Mouse (Mus musculus) forebrain, embryonic 16.5 days (tissue): ENCODE measurements around the gene Ptprcap. TPM values are rescaled to one million over a fixed set of nuclear protein-coding genes. Genes with fewer than 3 reads are reported as not detected.

Source experiments
- ATAC-seq: fragments of 200-750 bp; cut with Nextera tagmentation; 2 replicates; pipeline ENCODE4 v1.8.0; 2017; ENCODE audit warnings: mild to moderate bottlenecking, moderate library complexity
- H3K27ac ChIP-seq: fragments of 300-500 bp; sonication (generic); 2 replicates; pipeline ENCODE4 v1.5.1; 2014; ENCODE audit warnings: low read length, control low read depth
- H3K27me3 ChIP-seq: fragments of 300-500 bp; sonication (generic); replicated peaks from 2 replicates; pipeline ENCODE4 v1.6.1; 2014; ENCODE audit warnings: low read length; ENCODE audit not compliant: control insufficient read depth, insufficient read depth
- H3K36me3 ChIP-seq: fragments of 300-500 bp; sonication (generic); 2 replicates; pipeline ENCODE4 v1.6.1; 2014; ENCODE audit not compliant: control insufficient read depth, insufficient read depth
- H3K4me1 ChIP-seq: fragments of 300-500 bp; sonication (generic); replicated peaks from 2 replicates; pipeline ENCODE4 v1.6.1; 2014; ENCODE audit warnings: low read length; ENCODE audit not compliant: control insufficient read depth, insufficient read depth
- H3K4me2 ChIP-seq: fragments of 300-500 bp; sonication (generic); 2 replicates; pipeline ENCODE4 v1.6.1; 2014; ENCODE audit warnings: mild to moderate bottlenecking, low read length, control low read depth
- H3K4me3 ChIP-seq: fragments of 300-500 bp; sonication (generic); replicated peaks from 2 replicates; pipeline ENCODE4 v1.5.1; 2014; ENCODE audit warnings: mild to moderate bottlenecking, low read length, control low read depth
- H3K9ac ChIP-seq: fragments of 300-500 bp; sonication (generic); replicated peaks from 2 replicates; pipeline ENCODE4 v1.6.1; 2014; ENCODE audit warnings: low read depth, low read length, control low read depth
- H3K9me3 ChIP-seq: fragments of 300-500 bp; sonication (generic); 2 replicates; pipeline ENCODE4 v1.6.1; 2016; ENCODE audit warnings: low read length; ENCODE audit not compliant: control insufficient read depth
- WGBS: fragments of 180-500 bp; shearing (Covaris S2); extraction: QIAGEN DNeasy Blood & Tissue Kit; methylation state at CpG from one replicate; pipeline ENCODE4 v1.1.7; 2014; 5-methylcytosine and 5-hydroxymethylcytosine counted together
- polyA plus RNA-seq: library from polyadenylated mRNA; unstranded; fragments of >200 nt; fragmentation: Nextera tagmentation; extraction: Ambion mirVana; gene quantifications from 2 replicates; pipeline ENCODE4 v1.2.1, GENCODE M21; 2015

The Ptprcap gene
- polyA plus RNA-seq, 1 experiment from 2014 or later = not detected

- Histone ChIP-seq H3K9ac (no peak overlapping the region), H3K4me3 (no peak overlapping the region), H3K4me1 (no peaks in the 10 kb centered on the region), H3K4me2 (no peak overlapping the region), H3K27me3 (no peaks in the 10 kb centered on the region), H3K9me3 (no peaks in the 10 kb centered on the region), H3K27ac (no peak overlapping the region), H3K36me3 (peaks cover 21% of the 10 kb centered on the region)
- no peak for ATAC-seq
- 69% methylated on average over 20 of the region's 20 CpGs for WGBS
These were observed 2.7 kb downstream of the Ptprcap start for GRCm38 (mm10) chr19:4156073-4156579.

- WGBS = 85% methylated on average over 12 of the region's 12 CpGs
- Histone ChIP-seq H3K9ac (no peak overlapping the region), H3K36me3 (peaks cover 18% of the 10 kb centered on the region), H3K4me3 (no peak overlapping the region), H3K9me3 (no peaks in the 10 kb centered on the region), H3K4me2 (no peak overlapping the region), H3K4me1 (peaks cover under 1% of the 10 kb centered on the region), H3K27ac (no peak overlapping the region), H3K27me3 (no peaks in the 10 kb centered on the region)
- ATAC-seq = no peak
These were observed 3.4 kb downstream of the Ptprcap start for GRCm38 (mm10) chr19:4156771-4157170.

GRCm38 (mm10) chr19:4159049-4159448 lies 5.6 kb downstream of the Ptprcap start:
- Histone ChIP-seq H3K4me3 (no peak overlapping the region), H3K9me3 (no peaks in the 10 kb centered on the region), H3K27me3 (no peaks in the 10 kb centered on the region), H3K4me1 (peaks cover 15% of the 10 kb centered on the region), H3K4me2 (no peak overlapping the region), H3K36me3 (peaks cover 18% of the 10 kb centered on the region), H3K9ac (no peak overlapping the region), H3K27ac (no peak overlapping the region)
- ATAC-seq = no peak
- 96% methylated on average over 8 of the region's 8 CpGs for WGBS

GRCm38 (mm10) chr19:4162646-4163542 lies 9.5 kb downstream of the Ptprcap start, which contains the start of gene Rps6kb2:
TSS of gene Rps6kb2 (minus strand) at chr19:4163354.
- H3K27ac ChIP-seq = peak within 1 kb of the TSS; percentile 77
- H3K36me3 ChIP-seq = peaks cover 14% of the 10 kb centered on the region
- 6% methylated on average over 42 of the region's 42 CpGs for WGBS

GRCm38 (mm10) chr19:4163543-4163887 lies 10.1 kb downstream of the Ptprcap start:
- Histone ChIP-seq H3K36me3 (peaks cover 10% of the 10 kb centered on the region), H3K27ac (peak overlapping the region; percentile 77), H3K9ac (peak overlapping the region; percentile 56), H3K4me1 (peaks cover 15% of the 10 kb centered on the region), H3K27me3 (no peaks in the 10 kb centered on the region), H3K4me2 (peak overlapping the region; percentile 59), H3K9me3 (no peaks in the 10 kb centered on the region), H3K4me3 (peak overlapping the region; percentile 66)
- peak; percentile 30; the same call in 1 of the 2 replicates for ATAC-seq
- WGBS = 30% methylated on average over 4 of the region's 4 CpGs

More at GRCm38 (mm10) chr19:4162646-4163542, 9.5 kb downstream of the Ptprcap start, which contains the start of gene Rps6kb2:
- Histone ChIP-seq H3K4me2 (peak within 1 kb of the TSS; percentile 63), H3K4me3 (peak within 1 kb of the TSS; percentile 66), H3K4me1 (peaks cover 15% of the 10 kb centered on the region), H3K9me3 (no peaks in the 10 kb centered on the region), H3K27me3 (no peaks in the 10 kb centered on the region), H3K9ac (peak within 1 kb of the TSS; percentile 72)
- ATAC-seq = peak; percentile 93

- H3K36me3 ChIP-seq = peaks cover 4% of the 10 kb centered on the region
- no peak overlapping the region for H3K4me3 ChIP-seq
- no peak for ATAC-seq
- H3K9me3 ChIP-seq = no peaks in the 10 kb centered on the region
- WGBS = 78% methylated on average over 3 of the region's 3 CpGs
- H3K9ac ChIP-seq = no peak overlapping the region
- H3K4me2 ChIP-seq = no peak overlapping the region
- H3K4me1 ChIP-seq = peaks cover 15% of the 10 kb centered on the region
- no peaks in the 10 kb centered on the region for H3K27me3 ChIP-seq
- H3K27ac ChIP-seq = no peak overlapping the region
These were observed 10.7 kb downstream of the Ptprcap start for GRCm38 (mm10) chr19:4164100-4164499.

GRCm38 (mm10) chr19:4164721-4165120 lies 11.3 kb downstream of the Ptprcap start:
- Histone ChIP-seq H3K4me3 (no peak overlapping the region), H3K9me3 (no peaks in the 10 kb centered on the region), H3K27me3 (no peaks in the 10 kb centered on the region), H3K9ac (no peak overlapping the region), H3K4me2 (no peak overlapping the region), H3K27ac (no peak overlapping the region), H3K4me1 (peaks cover 16% of the 10 kb centered on the region), H3K36me3 (no peaks in the 10 kb centered on the region)
- 71% methylated on average over 2 of the region's 2 CpGs for WGBS
- no peak for ATAC-seq

GRCm38 (mm10) chr19:4166678-4167476 lies 13.5 kb downstream of the Ptprcap start:
- Histone ChIP-seq H3K9me3 (no peaks in the 10 kb centered on the region), H3K4me2 (no peak overlapping the region), H3K36me3 (no peaks in the 10 kb centered on the region), H3K9ac (no peak overlapping the region), H3K27ac (no peak overlapping the region), H3K4me1 (peaks cover 21% of the 10 kb centered on the region), H3K27me3 (no peaks in the 10 kb centered on the region), H3K4me3 (no peak overlapping the region)
- 75% methylated on average over 9 of the region's 9 CpGs for WGBS
- no peak for ATAC-seq

GRCm38 (mm10) chr19:4169378-4169784 lies 16.0 kb downstream of the Ptprcap start:
- peak; percentile 96 for ATAC-seq
- under 1% methylated on average over 43 of the region's 43 CpGs for WGBS
- Histone ChIP-seq H3K4me2 (peak overlapping the region; percentile 61), H3K9me3 (no peaks in the 10 kb centered on the region), H3K9ac (peak overlapping the region; percentile 60), H3K27ac (peak overlapping the region; percentile 83), H3K4me3 (peak overlapping the region; percentile 44), H3K4me1 (peaks cover 7% of the 10 kb centered on the region), H3K27me3 (no peaks in the 10 kb centered on the region), H3K36me3 (no peaks in the 10 kb centered on the region)
